Mouse (Mus musculus): ENCODE measurements around the gene Car3.

- TF ChIP-seq CTCF (IDR thresholded peaks at IDR 0.05; ENCODE audit: extremely low read depth, insufficient read depth, low read length) (no peak), POLR2A (IDR thresholded peaks at IDR 0.05; ENCODE audit: extremely low read depth, insufficient read depth, low read length) (no peak)
Observed at GRCm38 (mm10) chr3:14892991-14893390, 29.7 kb downstream of the Car3 start.

All from cortical plate, adult 2 months (tissue).